Mouse (Mus musculus) hindbrain, embryonic 11.5 days (tissue): ENCODE results near the gene Sptbn1. TPM values are rescaled to one million over a fixed set of nuclear protein-coding genes. Genes with fewer than 3 reads are reported as not detected.

Experiments used
- ATAC-seq: fragments of 200-750 bp; cut with Nextera tagmentation; 2 replicates; pipeline ENCODE4 v1.8.0; 2017; ENCODE audit warnings: mild to moderate bottlenecking, moderate TSS enrichment, moderate library complexity; ENCODE audit not compliant: low FRiP score
- DNase-seq: peaks from one replicate; pipeline ENCODE4 v3.0.0-alpha.2; 2015; ENCODE audit warnings: low spot score
- H3K27ac ChIP-seq: fragments of 300-500 bp; sonication (generic); 2 replicates; pipeline ENCODE4 v1.5.1; 2014; ENCODE audit warnings: mild to moderate bottlenecking, low read depth, low read length
- H3K27me3 ChIP-seq: fragments of 300-500 bp; sonication (generic); 2 replicates; pipeline ENCODE4 v1.6.1; 2014; ENCODE audit warnings: mild to moderate bottlenecking, low read length, moderate library complexity, mixed read lengths; ENCODE audit not compliant: control insufficient read depth, insufficient read depth
- H3K36me3 ChIP-seq: fragments of 300-500 bp; sonication (generic); 2 replicates; pipeline ENCODE4 v1.6.1; 2014; ENCODE audit warnings: mild to moderate bottlenecking, low read length, moderate library complexity, mixed read lengths; ENCODE audit not compliant: control insufficient read depth, insufficient read depth
- H3K4me1 ChIP-seq: fragments of 300-500 bp; sonication (generic); replicated peaks from 2 replicates; pipeline ENCODE4 v1.6.1; 2014; ENCODE audit warnings: low read length, mixed read lengths; ENCODE audit not compliant: control insufficient read depth, insufficient read depth
- H3K4me2 ChIP-seq: fragments of 300-500 bp; sonication (generic); replicated peaks from 2 replicates; pipeline ENCODE4 v1.6.1; 2014; ENCODE audit warnings: mild to moderate bottlenecking, low read depth, low read length
- H3K4me3 ChIP-seq: fragments of 300-500 bp; sonication (generic); 2 replicates; pipeline ENCODE4 v1.5.1; 2014; ENCODE audit warnings: low read depth, low read length
- H3K9ac ChIP-seq: fragments of 300-500 bp; sonication (generic); 2 replicates; pipeline ENCODE4 v1.6.1; 2014; ENCODE audit warnings: low read depth, low read length
- H3K9me3 ChIP-seq: fragments of 300-500 bp; sonication (generic); 2 replicates; pipeline ENCODE4 v1.6.1; 2016; ENCODE audit warnings: low read length; ENCODE audit not compliant: control insufficient read depth
- WGBS: fragments of 180-500 bp; shearing (Covaris S2); extraction: QIAGEN DNeasy Blood & Tissue Kit; methylation state at CpG from one replicate; pipeline ENCODE4 v1.1.7; 2014; 5-methylcytosine and 5-hydroxymethylcytosine counted together
- polyA plus RNA-seq: library from polyadenylated mRNA; unstranded; fragments of >200 nt; fragmentation: Nextera tagmentation; extraction: Ambion mirVana; gene quantifications from 2 replicates; pipeline ENCODE4 v1.2.1, GENCODE M21; 2014

Sptbn1 gene
- 96.0 and 106 TPM in 2 replicates for polyA plus RNA-seq

GRCm38 (mm10) chr11:30267892-30268647 is at the start of gene Sptbn1:
Sptbn1 (minus strand) TSS chr11:30268175.
- H3K4me2 ChIP-seq: peak within 1 kb of the TSS; percentile 91
- peak within 1 kb of the TSS; percentile 94 for H3K4me3 ChIP-seq
- peak; percentile 92 for DNase-seq
- H3K27me3 ChIP-seq: no peaks in the 10 kb centered on the region
- peak within 1 kb of the TSS; percentile 90 for H3K9ac ChIP-seq
- ATAC-seq: peak; percentile 97
- WGBS: under 1% methylated on average over 34 of the region's 81 CpGs
- H3K9me3 ChIP-seq: no peaks in the 10 kb centered on the region
- H3K4me1 ChIP-seq: no peaks in the 10 kb centered on the region
- peak within 1 kb of the TSS; percentile 91 for H3K27ac ChIP-seq
- no peaks in the 10 kb centered on the region for H3K36me3 ChIP-seq

GRCm38 (mm10) chr11:30294279-30294678 is 26.3 kb upstream of the Sptbn1 start:
- ATAC-seq (no peak), DNase-seq (no peak)
- Histone ChIP-seq H3K27ac (no peak overlapping the region), H3K36me3 (no peaks in the 10 kb centered on the region), H3K4me3 (no peak overlapping the region), H3K9ac (no peak overlapping the region), H3K27me3 (no peaks in the 10 kb centered on the region), H3K9me3 (no peaks in the 10 kb centered on the region), H3K4me2 (no peak overlapping the region), H3K4me1 (no peaks in the 10 kb centered on the region)

GRCm38 (mm10) chr11:30292221-30293160 is 24.5 kb upstream of the Sptbn1 start:
- Histone ChIP-seq H3K27ac (no peak overlapping the region), H3K4me1 (no peaks in the 10 kb centered on the region), H3K9me3 (no peaks in the 10 kb centered on the region), H3K36me3 (no peaks in the 10 kb centered on the region), H3K27me3 (no peaks in the 10 kb centered on the region), H3K4me2 (no peak overlapping the region), H3K9ac (no peak overlapping the region), H3K4me3 (no peak overlapping the region)
- DNase-seq: no peak
- ATAC-seq: no peak
- WGBS: 96% methylated on average over 3 of the region's 3 CpGs

GRCm38 (mm10) chr11:30291155-30291554 is 23.2 kb upstream of the Sptbn1 start:
- Histone ChIP-seq H3K27me3 (no peaks in the 10 kb centered on the region), H3K4me2 (no peak overlapping the region), H3K4me1 (no peaks in the 10 kb centered on the region), H3K4me3 (no peak overlapping the region), H3K9ac (no peak overlapping the region), H3K9me3 (no peaks in the 10 kb centered on the region), H3K36me3 (no peaks in the 10 kb centered on the region), H3K27ac (no peak overlapping the region)
- DNase-seq (no peak), ATAC-seq (no peak)
- 67% methylated on average over 8 of the region's 8 CpGs for WGBS

GRCm38 (mm10) chr11:30289470-30290431 is 21.8 kb upstream of the Sptbn1 start:
- DNase-seq (no peak), ATAC-seq (no peak)

GRCm38 (mm10) chr11:30288075-30288474 is 20.1 kb upstream of the Sptbn1 start:
- H3K27ac ChIP-seq: no peak overlapping the region
- no peak overlapping the region for H3K4me3 ChIP-seq
- H3K4me1 ChIP-seq: no peaks in the 10 kb centered on the region
- no peak overlapping the region for H3K4me2 ChIP-seq
- no peaks in the 10 kb centered on the region for H3K27me3 ChIP-seq
- no peak overlapping the region for H3K9ac ChIP-seq
- ATAC-seq (no peak), DNase-seq (no peak)
- no peaks in the 10 kb centered on the region for H3K9me3 ChIP-seq
- WGBS: 86% methylated on average over 2 of the region's 2 CpGs
- H3K36me3 ChIP-seq: no peaks in the 10 kb centered on the region

More at GRCm38 (mm10) chr11:30289470-30290431, 21.8 kb upstream of the Sptbn1 start:
- Histone ChIP-seq H3K27me3 (no peaks in the 10 kb centered on the region), H3K9me3 (no peaks in the 10 kb centered on the region), H3K4me3 (no peak overlapping the region), H3K27ac (no peak overlapping the region), H3K4me2 (no peak overlapping the region), H3K4me1 (no peaks in the 10 kb centered on the region), H3K36me3 (no peaks in the 10 kb centered on the region), H3K9ac (no peak overlapping the region)
- WGBS: 78% methylated on average over 7 of the region's 7 CpGs

GRCm38 (mm10) chr11:30283710-30284109 is 15.7 kb upstream of the Sptbn1 start:
- H3K27me3 ChIP-seq: no peaks in the 10 kb centered on the region
- no peak overlapping the region for H3K4me2 ChIP-seq
- H3K36me3 ChIP-seq: no peaks in the 10 kb centered on the region
- H3K4me1 ChIP-seq: no peaks in the 10 kb centered on the region
- WGBS: 49% methylated on average over 2 of the region's 2 CpGs
- no peak for ATAC-seq
- no peak overlapping the region for H3K4me3 ChIP-seq
- DNase-seq: no peak
- H3K9me3 ChIP-seq: no peaks in the 10 kb centered on the region
- H3K27ac ChIP-seq: no peak overlapping the region
- H3K9ac ChIP-seq: no peak overlapping the region

GRCm38 (mm10) chr11:30281096-30281495 is 13.1 kb upstream of the Sptbn1 start:
- Histone ChIP-seq H3K4me2 (no peak overlapping the region), H3K4me1 (no peaks in the 10 kb centered on the region), H3K27me3 (no peaks in the 10 kb centered on the region), H3K9ac (no peak overlapping the region), H3K4me3 (no peak overlapping the region), H3K9me3 (no peaks in the 10 kb centered on the region), H3K36me3 (no peaks in the 10 kb centered on the region), H3K27ac (no peak overlapping the region)
- no peak for DNase-seq
- WGBS: 79% methylated on average over 5 of the region's 5 CpGs
- no peak for ATAC-seq
